Mouse (Mus musculus): ENCODE results near the gene Zswim1. TPM values are rescaled to one million over a fixed set of nuclear protein-coding genes. Genes with fewer than 3 reads are reported as not detected.
"Not testable (repeated sequence)": the region's sequence is repeated elsewhere in the genome, so short reads cannot be mapped to it uniquely, and the experiment has no call there.

Zswim1 gene
- polyA plus RNA-seq, 1 experiment, result 13.3 TPM

DNA sequence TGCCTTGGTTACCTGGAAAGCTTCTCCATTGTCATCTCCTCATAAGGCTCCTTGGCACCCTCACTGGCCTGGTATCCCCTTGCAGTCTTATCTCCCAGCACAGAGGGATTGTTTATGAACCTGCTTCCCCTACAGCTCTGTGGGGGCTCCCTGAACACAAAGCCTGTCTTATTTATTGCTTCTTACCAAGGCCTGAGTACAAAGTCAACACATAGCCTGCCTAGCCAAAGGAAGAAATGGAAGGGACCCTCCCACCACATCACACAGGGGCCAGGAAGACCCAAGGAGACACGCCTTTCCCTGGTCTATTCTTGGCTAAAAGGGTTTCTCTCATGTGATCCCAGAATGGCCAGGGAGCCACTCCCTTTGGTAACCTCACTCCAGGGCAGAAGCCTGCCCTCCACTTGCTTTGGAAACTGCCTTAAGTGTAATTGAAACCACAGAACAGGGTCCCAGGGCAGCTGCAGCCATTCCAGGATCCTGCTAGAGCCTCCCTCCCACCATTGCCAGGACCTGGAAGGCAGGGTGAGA lies 51.8 kb downstream of the Zswim1 start:
- Histone ChIP-seq H3K79me2 (ENCODE audit: control insufficient read depth, insufficient read depth) (peaks cover 9% of the 10 kb centered on the region), H3K4me3 (peak overlapping the region; percentile 8), H3K27me3 (ENCODE audit: control insufficient read depth, insufficient read depth, insufficient read length) (no peaks in the 10 kb centered on the region), H3ac (ENCODE audit: control insufficient read depth, insufficient read length) (no peak overlapping the region), H3K36me3 (ENCODE audit: control insufficient read depth, insufficient read depth) (no peaks in the 10 kb centered on the region), H3K4me2 (ENCODE audit: low read depth) (peak overlapping the region; percentile 59)
- TF ChIP-seq USF1 (IDR thresholded peaks at IDR 0.05; ENCODE audit: low read depth), result no peak
- TF ChIP-seq POLR2A (IDR thresholded peaks at IDR 0.05; ENCODE audit: insufficient read length, low read depth), result no peak
- TF ChIP-seq REST (IDR thresholded peaks at IDR 0.05; ENCODE audit: insufficient read depth, insufficient read length), result no peak
- no peak for TF ChIP-seq TCF12 (IDR thresholded peaks at IDR 0.05; ENCODE audit: insufficient read depth, poor library complexity, severe bottlenecking)
- no peak for TF ChIP-seq TCF3 (IDR thresholded peaks at IDR 0.05; ENCODE audit: insufficient read length, low read depth)
- no peak for TF ChIP-seq CEBPB (IDR thresholded peaks at IDR 0.05; ENCODE audit: insufficient read depth, poor library complexity, severe bottlenecking)
- peak; percentile 78 for TF ChIP-seq POLR2AphosphoS2 (IDR thresholded peaks at IDR 0.05; ENCODE audit: insufficient read length, low read depth)
- TF ChIP-seq MYOD1 (IDR thresholded peaks at IDR 0.05; ENCODE audit: control insufficient read depth in 1 of 3, insufficient read length in 2 of 3, low read depth in 2 of 3), result peak; percentile 35 to 78 (median 60)
- peak; percentile 57 to 90 (median 81) for TF ChIP-seq MYOG (IDR thresholded peaks at IDR 0.05; ENCODE audit: control insufficient read depth in 1 of 3, insufficient read depth in 1 of 3, insufficient read length in 2 of 3, low read depth in 2 of 3)
- no peak for TF ChIP-seq E2F4 (IDR thresholded peaks at IDR 0.05; ENCODE audit: insufficient read depth)

DNA sequence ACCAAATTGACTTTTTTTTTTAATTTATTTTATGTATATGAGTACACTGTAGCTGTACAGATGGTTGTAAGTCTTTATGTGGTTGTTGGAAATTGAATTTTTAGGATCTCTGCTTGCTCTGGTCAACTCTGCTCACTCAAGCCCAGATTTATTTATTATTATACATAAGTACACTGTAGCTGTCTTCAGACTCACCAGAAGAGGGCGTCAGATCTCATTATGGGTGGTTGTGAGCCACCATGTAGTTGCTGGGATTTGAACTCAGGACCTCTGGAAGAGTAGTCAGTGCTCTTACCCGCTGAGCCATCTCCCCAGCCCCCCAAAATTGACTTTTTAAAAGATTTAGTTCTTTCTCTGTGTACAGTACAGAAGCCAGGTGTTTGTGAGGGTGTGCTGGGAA lies 53.2 kb downstream of the Zswim1 start:
- H3K4me2 ChIP-seq (ENCODE audit: low read depth); H3K27me3 ChIP-seq (ENCODE audit: control insufficient read depth, insufficient read depth, insufficient read length); H3ac ChIP-seq (ENCODE audit: control insufficient read depth, insufficient read length); H3K4me3 ChIP-seq; H3K36me3 ChIP-seq (ENCODE audit: control insufficient read depth, insufficient read depth): not testable (repeated sequence)
- peaks cover 16% of the 10 kb centered on the region for H3K79me2 ChIP-seq (ENCODE audit: control insufficient read depth, insufficient read depth)

Other genes with a start within 250 kb of the Zswim1 start
- gene Spint3, start 249.2 kb upstream of the Zswim1 start, polyA plus RNA-seq (2012; fragmentation: generic; extraction: Trizol), result not detected
- not detected for gene Wfdc6a, start 237.2 kb upstream of the Zswim1 start, polyA plus RNA-seq (2012; fragmentation: generic; extraction: Trizol)
- not detected for gene Eppin, start 229.1 kb upstream of the Zswim1 start, polyA plus RNA-seq (2012; fragmentation: generic; extraction: Trizol)
- gene Wfdc6b, start 209.2 kb upstream of the Zswim1 start, polyA plus RNA-seq (2012; fragmentation: generic; extraction: Trizol), result not detected
- gene Wfdc8, start 209.1 kb upstream of the Zswim1 start, polyA plus RNA-seq (2012; fragmentation: generic; extraction: Trizol), result not detected
- gene Wfdc16, start 183.9 kb upstream of the Zswim1 start, polyA plus RNA-seq (2012; fragmentation: generic; extraction: Trizol), result not detected
- gene Wfdc10, start 166.6 kb upstream of the Zswim1 start, polyA plus RNA-seq (2012; fragmentation: generic; extraction: Trizol), result not detected
- gene Wfdc9, start 166.1 kb upstream of the Zswim1 start, polyA plus RNA-seq (2012; fragmentation: generic; extraction: Trizol), result not detected
- not detected for gene Wfdc11, start 148.6 kb upstream of the Zswim1 start, polyA plus RNA-seq (2012; fragmentation: generic; extraction: Trizol)
- gene Wfdc13, start 137.6 kb upstream of the Zswim1 start, polyA plus RNA-seq (2012; fragmentation: generic; extraction: Trizol), result 0.04 TPM
- not detected for gene Spint4, start 124.2 kb upstream of the Zswim1 start, polyA plus RNA-seq (2012; fragmentation: generic; extraction: Trizol)
- not detected for gene Spint5, start 107.4 kb upstream of the Zswim1 start, polyA plus RNA-seq (2012; fragmentation: generic; extraction: Trizol)
- 0.41 TPM for gene Wfdc3, start 76.8 kb upstream of the Zswim1 start, polyA plus RNA-seq (2012; fragmentation: generic; extraction: Trizol)
- 63.0 TPM for gene Dnttip1, start 76.7 kb upstream of the Zswim1 start, polyA plus RNA-seq (2012; fragmentation: generic; extraction: Trizol)
- gene Ube2c, start 52.8 kb upstream of the Zswim1 start, polyA plus RNA-seq (2012; fragmentation: generic; extraction: Trizol), result 103 TPM
- gene Tnnc2, start 42.7 kb upstream of the Zswim1 start, polyA plus RNA-seq (2012; fragmentation: generic; extraction: Trizol), result 3,985 TPM
- 29.5 TPM for gene Snx21, start 36.9 kb upstream of the Zswim1 start, polyA plus RNA-seq (2012; fragmentation: generic; extraction: Trizol)
- 24.5 TPM for gene Acot8, start 17.8 kb upstream of the Zswim1 start, polyA plus RNA-seq (2012; fragmentation: generic; extraction: Trizol)
- 3.3 TPM for gene Zswim3, start 17.6 kb upstream of the Zswim1 start, polyA plus RNA-seq (2012; fragmentation: generic; extraction: Trizol)
- gene Spata25, start 5.9 kb downstream of the Zswim1 start, polyA plus RNA-seq (2012; fragmentation: generic; extraction: Trizol), result 0.40 TPM
- gene Ctsa, start 10.2 kb downstream of the Zswim1 start, polyA plus RNA-seq (2012; fragmentation: generic; extraction: Trizol), result 202 TPM
- 23.5 TPM for gene Neurl2, start 10.8 kb downstream of the Zswim1 start, polyA plus RNA-seq (2012; fragmentation: generic; extraction: Trizol)
- 117 TPM for gene Pltp, start 35.0 kb downstream of the Zswim1 start, polyA plus RNA-seq (2012; fragmentation: generic; extraction: Trizol)
- 43.2 TPM for gene Pcif1, start 56.6 kb downstream of the Zswim1 start, polyA plus RNA-seq (2012; fragmentation: generic; extraction: Trizol)
- 11.1 TPM for gene Zfp335, start 89.1 kb downstream of the Zswim1 start, polyA plus RNA-seq (2012; fragmentation: generic; extraction: Trizol)
- 1.7 TPM for gene Mmp9, start 118.1 kb downstream of the Zswim1 start, polyA plus RNA-seq (2012; fragmentation: generic; extraction: Trizol)
- 0.52 TPM for gene Slc12a5, start 138.1 kb downstream of the Zswim1 start, polyA plus RNA-seq (2012; fragmentation: generic; extraction: Trizol)
- 24.0 TPM for gene Ncoa5, start 212.2 kb downstream of the Zswim1 start, polyA plus RNA-seq (2012; fragmentation: generic; extraction: Trizol)
- gene Cd40, start 232.9 kb downstream of the Zswim1 start, polyA plus RNA-seq (2012; fragmentation: generic; extraction: Trizol), result 1.1 TPM